Mouse (Mus musculus): ENCODE results near the gene Mblac1. TPM values are rescaled to one million over a fixed set of nuclear protein-coding genes. Genes with fewer than 3 reads are reported as not detected.

Mblac1 gene
- polyA plus RNA-seq (2014; fragmentation: Illumina TruSeq; extraction: RNeasy Lipid Tissue Mini Kit (QIAGEN cat#74804); ENCODE audit: low read depth, low replicate concordance) = 1.7 TPM

DNA sequence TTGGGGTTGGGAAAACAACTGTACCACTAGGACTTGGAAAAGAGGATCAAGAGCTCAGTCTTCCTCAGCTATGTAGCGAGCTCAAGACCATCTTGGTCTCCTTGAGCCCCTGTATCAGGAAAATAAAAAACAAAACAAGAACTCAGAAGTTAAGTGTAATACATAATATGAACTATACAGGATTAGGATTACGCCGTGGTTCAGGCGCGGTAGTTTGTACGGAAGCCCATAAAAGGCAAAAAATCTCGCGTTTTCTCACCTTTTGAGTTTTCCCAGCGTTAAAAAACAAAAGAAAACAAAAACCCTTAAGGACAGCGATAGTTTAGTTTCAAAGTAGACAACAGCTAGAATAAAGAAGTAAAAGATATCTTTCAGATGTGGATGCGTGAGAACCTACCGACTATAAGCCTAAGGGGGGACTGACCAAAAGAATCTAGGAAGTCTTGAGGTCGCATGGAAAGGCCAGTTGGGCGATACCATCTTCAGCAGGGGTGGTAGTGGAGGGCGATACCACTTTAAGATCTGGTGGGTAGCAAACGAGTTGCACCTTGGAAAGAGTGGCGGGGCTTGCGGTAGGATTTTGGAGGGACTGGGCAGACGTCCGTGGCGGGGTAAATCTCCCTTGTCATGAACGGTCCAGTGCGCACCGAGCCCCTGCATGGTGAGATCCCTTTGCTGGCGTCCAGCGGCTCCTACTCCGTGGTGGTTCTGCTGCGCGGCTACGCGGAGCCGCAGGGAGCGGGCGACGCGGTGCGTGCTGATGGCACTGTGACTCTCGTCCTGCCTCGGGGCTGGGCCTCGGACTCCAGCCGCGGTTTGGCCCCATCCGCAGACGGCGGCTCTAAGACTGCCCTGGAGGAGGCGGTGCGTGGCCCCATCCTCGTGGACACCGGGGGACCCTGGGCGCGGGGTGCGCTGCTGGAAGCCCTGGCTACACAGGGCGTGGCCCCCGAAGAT, at the start of gene Mblac1:
Gene Mblac1, plus strand, starts transcription at position 544 of the 957 bp plus-strand sequence.

GRCm38 (mm10) chr5:138155443-138155976, 38.6 kb upstream of the Mblac1 start, which contains the start of gene Zfp113:
Gene Zfp113 (minus strand): TSS chr5:138155744.

DNA sequence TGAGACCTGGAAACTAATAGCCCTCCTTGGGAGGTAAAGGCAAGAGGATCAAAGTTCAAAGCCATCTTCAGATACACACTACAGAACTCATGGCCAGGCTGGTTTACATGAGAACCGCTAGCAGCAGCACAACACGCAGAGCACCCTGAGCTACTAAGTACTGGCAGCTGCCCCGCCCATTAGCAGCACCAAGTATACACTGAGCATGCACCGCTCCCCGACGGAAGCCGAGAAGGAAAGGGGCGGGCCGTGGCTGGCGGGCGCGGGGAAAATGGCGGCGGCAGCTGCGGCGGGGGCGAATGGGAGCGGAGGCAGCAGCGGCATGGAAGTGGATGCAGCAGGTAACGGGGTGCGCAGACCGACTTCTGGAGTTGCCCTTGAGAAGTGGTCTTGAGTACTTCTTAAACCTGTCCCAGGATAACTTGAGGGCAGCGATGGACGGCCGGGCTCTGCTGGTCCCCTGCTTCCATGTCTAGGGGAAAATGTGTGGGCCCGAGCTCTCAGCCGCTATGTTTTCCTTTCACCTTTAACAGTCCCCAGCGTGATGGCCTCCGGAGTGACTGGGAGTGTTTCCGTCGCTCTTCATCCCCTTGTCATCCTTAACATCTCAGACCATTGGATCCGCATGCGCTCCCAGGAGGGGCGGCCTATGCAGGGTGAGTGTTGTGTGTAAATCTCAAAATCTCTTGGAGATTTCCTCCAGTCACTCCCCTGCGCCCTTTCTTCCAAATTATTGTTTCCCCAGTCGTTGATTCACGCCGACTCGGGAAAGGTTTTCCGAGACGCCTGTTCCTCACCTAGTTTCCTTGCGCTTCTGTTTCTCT, 33.1 kb upstream of the Mblac1 start, which contains the start of gene Cops6:
Gene Cops6, plus strand, starts transcription at position 230 of the 824 bp plus-strand sequence.

DNA sequence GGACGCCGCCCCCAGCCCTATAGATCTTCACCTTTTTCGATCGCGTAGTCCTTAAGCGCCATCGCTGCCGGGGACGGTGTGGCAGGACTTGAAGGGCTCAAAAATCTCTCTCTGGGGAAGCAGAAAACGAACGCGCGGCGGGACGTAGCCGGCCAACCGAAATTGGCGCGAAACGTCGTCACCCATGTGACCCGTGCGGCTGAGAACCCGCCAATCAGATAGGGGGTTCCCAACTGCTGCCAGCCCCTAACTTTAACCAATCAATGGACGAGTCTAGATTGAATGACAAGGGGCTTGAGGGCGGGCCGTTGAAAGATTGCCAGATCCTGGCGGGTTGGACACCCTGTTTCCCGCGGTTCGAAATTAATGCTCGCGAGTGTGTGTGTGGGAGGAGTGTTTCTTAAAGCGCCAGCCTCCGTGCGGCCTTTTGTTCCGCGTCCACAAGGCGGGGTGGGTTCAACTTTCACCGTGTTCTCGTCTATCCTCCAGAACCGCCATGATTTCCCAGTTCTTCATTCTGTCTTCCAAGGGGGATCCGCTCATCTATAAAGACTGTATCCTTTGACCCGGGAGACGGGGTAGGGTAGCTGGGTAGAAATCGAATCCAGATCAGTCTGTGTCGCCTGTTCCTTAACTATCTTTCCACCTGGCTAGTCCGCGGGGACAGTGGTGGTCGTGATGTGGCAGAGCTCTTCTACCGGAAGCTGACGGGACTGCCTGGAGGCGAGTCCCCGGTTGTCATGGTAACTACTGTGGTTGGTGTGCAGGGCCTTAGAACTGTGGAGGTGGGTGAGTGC, 22.2 kb upstream of the Mblac1 start, which contains the start of the genes Ap4m1 and Mcm7:
Gene Ap4m1, plus strand, starts transcription at position 308 of the 797 bp plus-strand sequence.
Gene Mcm7, minus strand, starts transcription at position 728 of the 797 bp plus-strand sequence.

DNA sequence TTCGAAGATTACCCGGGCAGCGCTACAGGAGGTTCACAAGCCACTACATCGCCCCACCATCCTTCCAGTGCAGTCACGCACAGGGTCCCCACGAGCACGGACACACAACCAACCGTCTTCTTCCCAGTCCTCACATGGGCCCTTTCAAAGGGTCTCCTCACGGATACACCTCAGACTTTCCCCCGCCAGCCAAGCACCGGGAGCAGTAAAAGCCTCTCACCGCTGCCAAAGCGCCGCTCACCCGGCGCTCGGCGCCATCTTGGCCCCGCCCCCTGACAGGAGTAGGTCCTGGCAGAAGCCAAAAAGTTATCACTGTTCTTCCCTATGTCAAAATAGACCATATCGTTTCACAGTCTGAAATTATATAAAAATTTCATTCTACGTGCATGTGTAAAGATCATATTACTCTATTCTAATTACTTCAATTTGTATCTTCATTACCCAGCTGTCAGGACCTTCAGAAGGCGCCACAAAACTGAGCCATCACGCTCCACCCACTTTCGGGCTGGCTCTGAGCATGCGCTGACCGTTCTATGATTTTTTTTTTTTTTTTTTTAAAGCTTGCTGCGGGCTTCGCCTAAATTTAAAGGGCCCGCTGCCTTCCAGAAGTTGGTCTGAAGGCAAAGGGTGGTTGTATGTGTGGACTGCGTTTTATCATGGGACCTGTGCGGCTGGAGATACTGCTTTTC, 7.0 kb upstream of the Mblac1 start, which contains the start of the genes Taf6 and Cnpy4:
Gene Taf6, minus strand, starts transcription at position 502 of the 689 bp plus-strand sequence.
Gene Cnpy4, plus strand, starts transcription at position 536 of the 689 bp plus-strand sequence.

DNA sequence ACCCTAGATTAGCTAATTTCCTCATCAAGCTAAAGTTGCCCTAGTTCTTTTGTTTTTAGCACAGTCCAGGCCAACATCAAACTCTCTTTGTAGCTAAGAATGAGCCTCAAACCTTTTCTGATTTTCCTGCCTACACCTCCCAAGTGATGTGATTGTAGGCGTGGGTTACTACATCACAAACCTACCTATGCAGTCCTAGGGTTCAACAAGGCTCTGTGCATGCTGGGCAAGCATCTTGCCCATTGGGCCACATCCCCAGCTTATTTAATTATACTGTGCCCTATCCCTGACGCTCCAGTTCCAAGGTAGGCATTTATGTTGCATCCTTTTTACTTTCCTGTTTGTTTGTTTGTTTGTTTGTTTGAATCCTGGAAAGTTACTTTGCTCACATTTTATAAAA, 31.6 kb downstream of the Mblac1 start, which contains the start of gene Nxpe5:
Gene Nxpe5, plus strand, starts transcription at position 199 of the 400 bp plus-strand sequence.

Other genes starting within 250 kb of the Mblac1 start
- gene Gjc3, start 231.2 kb upstream of the Mblac1 start, polyA plus RNA-seq (2014; fragmentation: Illumina TruSeq; extraction: RNeasy Lipid Tissue Mini Kit (QIAGEN cat#74804); ENCODE audit: low read depth, low replicate concordance) = 0.21 TPM
- 1.7 TPM for gene Azgp1, start 212.8 kb upstream of the Mblac1 start, polyA plus RNA-seq (2014; fragmentation: Illumina TruSeq; extraction: RNeasy Lipid Tissue Mini Kit (QIAGEN cat#74804); ENCODE audit: low read depth, low replicate concordance)
- gene Smok3a, start 173.1 kb upstream of the Mblac1 start, polyA plus RNA-seq (2014; fragmentation: Illumina TruSeq; extraction: RNeasy Lipid Tissue Mini Kit (QIAGEN cat#74804); ENCODE audit: low read depth, low replicate concordance) = not detected
- gene Smok3b, start 172.9 kb upstream of the Mblac1 start, polyA plus RNA-seq (2014; fragmentation: Illumina TruSeq; extraction: RNeasy Lipid Tissue Mini Kit (QIAGEN cat#74804); ENCODE audit: low read depth, low replicate concordance) = not detected
- gene Smok3c, start 141.1 kb upstream of the Mblac1 start, polyA plus RNA-seq (2014; fragmentation: Illumina TruSeq; extraction: RNeasy Lipid Tissue Mini Kit (QIAGEN cat#74804); ENCODE audit: low read depth, low replicate concordance) = not detected
- 6.7 TPM for gene Zkscan1, start 109.2 kb upstream of the Mblac1 start, polyA plus RNA-seq (2014; fragmentation: Illumina TruSeq; extraction: RNeasy Lipid Tissue Mini Kit (QIAGEN cat#74804); ENCODE audit: low read depth, low replicate concordance)
- gene Zscan21, start 77.4 kb upstream of the Mblac1 start, polyA plus RNA-seq (2014; fragmentation: Illumina TruSeq; extraction: RNeasy Lipid Tissue Mini Kit (QIAGEN cat#74804); ENCODE audit: low read depth, low replicate concordance) = 16.7 TPM
- 3.8 TPM for gene Zfp113, start 38.6 kb upstream of the Mblac1 start, polyA plus RNA-seq (2014; fragmentation: Illumina TruSeq; extraction: RNeasy Lipid Tissue Mini Kit (QIAGEN cat#74804); ENCODE audit: low read depth, low replicate concordance)
- 160 TPM for gene Cops6, start 33.2 kb upstream of the Mblac1 start, polyA plus RNA-seq (2014; fragmentation: Illumina TruSeq; extraction: RNeasy Lipid Tissue Mini Kit (QIAGEN cat#74804); ENCODE audit: low read depth, low replicate concordance)
- 13.0 TPM for gene Ap4m1, start 22.3 kb upstream of the Mblac1 start, polyA plus RNA-seq (2014; fragmentation: Illumina TruSeq; extraction: RNeasy Lipid Tissue Mini Kit (QIAGEN cat#74804); ENCODE audit: low read depth, low replicate concordance)
- gene Mcm7, start 21.9 kb upstream of the Mblac1 start, polyA plus RNA-seq (2014; fragmentation: Illumina TruSeq; extraction: RNeasy Lipid Tissue Mini Kit (QIAGEN cat#74804); ENCODE audit: low read depth, low replicate concordance) = 14.8 TPM
- 41.9 TPM for gene Taf6, start 6.9 kb upstream of the Mblac1 start, polyA plus RNA-seq (2014; fragmentation: Illumina TruSeq; extraction: RNeasy Lipid Tissue Mini Kit (QIAGEN cat#74804); ENCODE audit: low read depth, low replicate concordance)
- gene Cnpy4, start 6.8 kb upstream of the Mblac1 start, polyA plus RNA-seq (2014; fragmentation: Illumina TruSeq; extraction: RNeasy Lipid Tissue Mini Kit (QIAGEN cat#74804); ENCODE audit: low read depth, low replicate concordance) = 6.7 TPM
- 0.24 TPM for gene Nxpe5, start 31.6 kb downstream of the Mblac1 start, polyA plus RNA-seq (2014; fragmentation: Illumina TruSeq; extraction: RNeasy Lipid Tissue Mini Kit (QIAGEN cat#74804); ENCODE audit: low read depth, low replicate concordance)
- 70.5 TPM for gene Lamtor4, start 61.2 kb downstream of the Mblac1 start, polyA plus RNA-seq (2014; fragmentation: Illumina TruSeq; extraction: RNeasy Lipid Tissue Mini Kit (QIAGEN cat#74804); ENCODE audit: low read depth, low replicate concordance)
- 7.1 TPM for gene BC037034, start 69.7 kb downstream of the Mblac1 start, polyA plus RNA-seq (2014; fragmentation: Illumina TruSeq; extraction: RNeasy Lipid Tissue Mini Kit (QIAGEN cat#74804); ENCODE audit: low read depth, low replicate concordance)
- not detected for gene Gal3st4, start 78.5 kb downstream of the Mblac1 start, polyA plus RNA-seq (2014; fragmentation: Illumina TruSeq; extraction: RNeasy Lipid Tissue Mini Kit (QIAGEN cat#74804); ENCODE audit: low read depth, low replicate concordance)
- 0.18 TPM for gene Gm43720, start 85.6 kb downstream of the Mblac1 start, polyA plus RNA-seq (2014; fragmentation: Illumina TruSeq; extraction: RNeasy Lipid Tissue Mini Kit (QIAGEN cat#74804); ENCODE audit: low read depth, low replicate concordance)
- gene Gpc2, start 85.7 kb downstream of the Mblac1 start, polyA plus RNA-seq (2014; fragmentation: Illumina TruSeq; extraction: RNeasy Lipid Tissue Mini Kit (QIAGEN cat#74804); ENCODE audit: low read depth, low replicate concordance) = 0.63 TPM
- gene Stag3, start 85.9 kb downstream of the Mblac1 start, polyA plus RNA-seq (2014; fragmentation: Illumina TruSeq; extraction: RNeasy Lipid Tissue Mini Kit (QIAGEN cat#74804); ENCODE audit: low read depth, low replicate concordance) = 0.34 TPM
- gene Pvrig, start 147.6 kb downstream of the Mblac1 start, polyA plus RNA-seq (2014; fragmentation: Illumina TruSeq; extraction: RNeasy Lipid Tissue Mini Kit (QIAGEN cat#74804); ENCODE audit: low read depth, low replicate concordance) = not detected
- gene Zfp157, start 247.2 kb downstream of the Mblac1 start, polyA plus RNA-seq (2014; fragmentation: Illumina TruSeq; extraction: RNeasy Lipid Tissue Mini Kit (QIAGEN cat#74804); ENCODE audit: low read depth, low replicate concordance) = 4.1 TPM